Mouse (Mus musculus): ENCODE data around the gene Cblb. TPM values are rescaled to one million over a fixed set of nuclear protein-coding genes. Genes with fewer than 3 reads are reported as not detected.

Gene Cblb
- total RNA-seq, 1 experiment from 2014 or later: 32.5 TPM

- no peak for DNase-seq
Measured at GRCm38 (mm10) chr16:52038283-52038682, 7.3 kb downstream of the Cblb start.

- no peak for DNase-seq
Measured at GRCm38 (mm10) chr16:52038821-52039220, 7.8 kb downstream of the Cblb start.

DNA sequence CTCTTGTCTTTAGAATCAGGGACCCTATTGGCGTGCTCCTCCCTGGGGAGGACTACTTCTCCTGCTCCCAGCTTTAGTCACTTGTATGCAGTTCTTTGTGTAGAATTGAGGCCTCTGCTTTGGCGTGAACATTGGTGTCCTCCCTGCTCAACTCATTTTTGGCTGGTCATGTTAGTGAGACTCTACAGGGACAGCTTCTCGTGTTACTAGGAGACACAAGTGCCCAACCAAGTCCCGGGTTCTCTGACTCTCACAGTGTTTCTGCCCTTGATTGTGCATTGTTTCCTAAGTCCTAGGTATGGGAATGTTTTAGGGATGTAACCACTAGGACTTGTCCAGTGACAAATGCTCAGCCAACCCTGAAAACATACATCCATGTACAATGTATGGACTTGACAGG, 9.9 kb downstream of the Cblb start:
- no peak for DNase-seq

GRCm38 (mm10) chr16:52042667-52043379, 11.8 kb downstream of the Cblb start:
- no peak for DNase-seq

DNA sequence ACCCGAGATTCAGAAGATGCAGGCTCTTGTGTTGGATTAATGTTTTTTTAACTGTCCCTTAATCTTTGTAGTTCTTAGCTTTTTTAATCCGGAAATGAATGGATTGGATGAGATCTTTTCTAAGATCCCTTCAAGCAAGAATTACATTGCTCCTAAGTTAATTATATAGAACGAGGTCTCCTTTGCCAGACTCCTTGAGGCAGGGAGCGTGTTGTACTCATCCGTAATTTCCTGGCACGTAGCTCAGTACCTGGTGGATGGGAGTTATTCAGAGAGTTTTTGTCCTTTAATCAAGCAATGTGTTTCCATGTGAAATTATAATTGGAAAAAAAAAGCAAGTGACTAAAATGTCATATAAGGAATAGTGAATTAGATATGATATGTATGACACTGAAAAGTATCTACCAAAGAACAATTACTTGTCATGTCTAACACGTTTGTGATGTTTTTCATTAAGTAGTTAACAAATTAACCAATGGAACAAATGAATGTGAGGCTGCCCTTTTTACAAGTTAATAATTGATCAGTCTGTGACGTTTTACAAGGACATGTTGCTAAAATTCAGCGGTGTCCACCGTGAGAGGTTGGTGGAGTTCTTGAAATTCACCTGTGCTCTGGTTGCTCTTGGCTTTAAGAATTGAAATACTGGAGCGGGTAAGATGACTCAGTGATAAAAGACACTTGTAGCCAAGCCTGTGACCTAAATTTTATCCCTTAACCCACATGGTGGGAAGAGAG, 12.5 kb downstream of the Cblb start:
- DNase-seq: no peak

DNA sequence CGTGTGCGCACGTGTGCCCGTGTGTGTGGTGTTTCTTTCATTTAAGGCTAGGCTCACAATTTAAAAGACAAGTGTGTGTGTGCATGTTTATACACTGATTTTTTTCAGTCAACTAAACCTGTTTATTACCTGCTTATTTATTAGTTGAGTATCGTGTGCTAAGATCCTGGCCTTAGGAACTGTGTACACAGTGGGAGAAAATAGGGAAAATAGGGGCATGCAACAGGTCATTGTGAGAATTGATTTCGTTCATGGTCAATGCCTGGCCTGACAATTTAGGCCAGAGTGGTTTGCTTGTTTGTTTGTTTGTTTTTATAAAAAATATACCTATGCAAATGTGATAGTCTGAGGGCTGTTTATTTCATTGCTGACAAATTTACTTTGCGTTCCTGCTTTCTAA, 13.5 kb downstream of the Cblb start:
- no peak for DNase-seq

GRCm38 (mm10) chr16:52044985-52045384, 14.0 kb downstream of the Cblb start:
- DNase-seq: no peak

DNA sequence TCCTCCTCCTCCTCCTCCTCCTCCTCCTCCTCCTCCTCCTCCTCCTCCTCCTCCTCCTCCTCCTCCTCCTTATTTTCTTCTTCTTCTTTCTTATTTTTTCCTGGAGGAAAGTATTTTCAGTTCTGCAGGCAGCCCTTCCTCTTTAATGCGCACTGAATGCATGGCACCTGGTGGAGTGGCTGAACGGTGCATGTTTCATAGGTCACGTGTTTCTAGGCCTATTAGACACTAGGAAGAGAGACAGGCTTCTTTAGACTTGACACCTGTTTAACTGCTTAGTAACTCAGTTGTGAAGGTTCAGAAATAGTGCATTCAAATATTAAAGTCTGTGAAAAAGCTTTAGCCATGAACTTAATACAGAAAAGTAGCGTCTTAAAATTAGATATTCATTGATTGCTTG, 15.4 kb downstream of the Cblb start:
- DNase-seq: no peak

DNA sequence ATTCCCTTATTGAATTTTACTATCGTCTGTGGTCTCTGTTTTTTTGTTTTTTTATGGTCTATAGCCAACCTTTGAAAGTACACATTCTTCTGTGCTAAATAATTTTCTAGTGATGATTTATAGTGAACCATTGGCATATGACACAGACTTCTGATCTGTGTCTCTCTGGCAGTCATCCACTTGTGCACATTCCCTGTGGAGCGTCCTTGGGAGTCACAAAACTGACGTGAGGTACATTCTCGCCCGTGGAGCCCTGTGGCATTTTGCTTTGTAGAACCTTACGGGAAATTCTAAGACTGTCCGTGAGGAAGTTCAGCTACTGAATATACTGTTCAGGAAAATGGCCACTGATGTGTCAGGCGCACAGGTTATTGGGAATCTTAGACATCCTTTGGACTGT, 20.1 kb downstream of the Cblb start:
- DNase-seq: no peak

DNA sequence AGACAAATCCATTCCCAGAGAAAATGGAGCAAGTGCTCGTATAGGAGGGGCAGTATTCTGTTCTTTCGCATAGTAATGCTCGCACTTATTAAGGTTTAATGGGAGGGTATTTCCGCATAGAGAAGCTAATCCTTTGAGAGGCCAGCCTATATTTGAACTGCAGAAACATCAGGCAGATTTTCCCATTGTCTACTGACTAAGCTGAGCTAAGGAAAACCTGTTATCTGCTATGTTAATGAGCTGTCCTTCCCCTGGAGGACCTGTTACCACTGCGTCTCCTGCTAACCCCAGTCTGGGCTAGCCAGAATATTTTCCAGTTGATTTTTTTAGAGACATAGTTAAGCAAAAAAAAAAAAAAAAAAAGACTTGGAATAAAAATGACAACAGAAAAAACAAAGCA, 21.7 kb downstream of the Cblb start:
- DNase-seq: no peak

DNA sequence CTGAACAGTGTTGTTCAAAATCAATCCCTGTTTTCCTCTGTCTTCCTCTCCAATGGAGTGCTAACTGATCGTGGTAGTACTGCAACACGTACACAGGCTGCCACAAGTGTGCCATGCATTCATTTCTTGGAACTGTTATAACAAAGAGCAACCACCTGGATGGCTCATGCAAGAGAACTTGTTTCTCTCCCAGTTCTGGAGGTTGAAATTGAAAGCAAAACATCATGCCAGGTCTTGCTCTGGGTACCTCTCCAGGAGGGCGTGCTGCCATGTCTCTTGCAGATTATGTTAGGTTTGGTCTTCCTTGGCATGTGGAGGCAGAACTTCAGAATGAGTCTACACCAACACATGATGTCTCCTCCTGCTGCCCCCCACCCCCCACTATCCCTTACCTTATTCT, 24.2 kb downstream of the Cblb start:
- no peak for DNase-seq

DNA sequence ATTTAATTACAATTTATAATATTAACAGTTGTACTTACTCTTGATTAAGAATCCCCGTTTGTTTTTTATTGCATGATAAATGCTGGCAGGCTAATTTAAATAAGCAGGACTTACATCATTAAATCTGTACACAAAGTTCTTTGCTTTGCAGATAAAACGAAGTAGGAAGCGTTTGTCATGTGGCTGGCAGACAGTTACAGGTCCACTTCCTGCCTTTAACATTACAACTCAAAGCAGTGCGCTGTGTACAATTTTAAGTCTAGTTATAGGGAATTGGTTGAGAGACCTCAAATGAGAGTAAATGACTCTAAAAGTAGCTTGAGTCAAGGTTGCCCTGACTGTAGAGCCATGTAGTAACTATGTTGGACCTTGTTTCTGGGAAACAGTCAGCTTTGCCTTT, 25.1 kb downstream of the Cblb start:
- no peak for DNase-seq

DNA sequence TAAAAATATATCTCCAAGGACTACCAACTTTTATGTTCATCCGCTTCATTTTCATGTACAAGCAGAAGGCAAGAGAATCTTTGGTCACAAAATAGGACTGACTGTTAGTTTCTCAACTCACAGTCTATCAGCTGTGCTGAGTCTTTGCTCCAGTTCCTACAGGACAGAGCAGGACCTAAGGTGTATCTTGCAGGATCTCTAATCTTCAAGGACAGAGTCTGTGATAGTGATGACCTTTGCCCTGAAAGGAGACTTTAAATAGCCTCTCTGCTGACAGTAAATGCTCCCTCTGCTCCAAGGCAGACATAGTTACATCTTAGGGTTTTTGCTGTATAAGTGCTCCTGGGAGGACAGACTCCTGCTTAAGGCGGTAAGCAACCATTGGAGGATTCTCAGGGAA, 26.3 kb downstream of the Cblb start:
- DNase-seq: no peak

GRCm38 (mm10) chr16:52059535-52059934, 28.5 kb downstream of the Cblb start:
- no peak for DNase-seq

GRCm38 (mm10) chr16:52060100-52060719, 29.2 kb downstream of the Cblb start:
- DNase-seq: peak; percentile 51

DNA sequence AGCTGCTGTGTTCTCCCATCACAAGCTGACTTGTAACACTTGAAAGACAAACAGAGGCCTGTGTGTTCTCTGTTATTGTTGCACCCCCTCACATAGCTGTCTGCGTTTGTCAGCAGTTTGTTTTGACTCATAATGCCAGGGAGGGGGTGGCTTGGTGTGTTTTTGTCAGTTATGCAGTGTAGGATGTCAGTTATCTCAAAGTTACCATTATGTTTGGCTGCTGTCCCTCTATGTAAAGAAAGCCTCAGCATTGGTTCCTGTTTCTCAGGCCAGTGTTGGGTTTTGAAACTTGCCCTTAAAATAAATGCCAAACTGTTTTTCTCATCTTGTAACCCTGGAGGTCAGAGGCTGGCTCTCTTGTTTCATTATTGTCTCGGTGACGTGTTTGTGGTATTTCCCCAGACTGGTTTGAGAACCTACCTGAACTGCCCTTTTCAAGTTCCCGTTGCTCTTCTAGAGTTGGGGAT, 30.0 kb downstream of the Cblb start:
- DNase-seq: no peak

- no peak for DNase-seq
Measured at GRCm38 (mm10) chr16:52064309-52065105, 33.5 kb downstream of the Cblb start.

DNA sequence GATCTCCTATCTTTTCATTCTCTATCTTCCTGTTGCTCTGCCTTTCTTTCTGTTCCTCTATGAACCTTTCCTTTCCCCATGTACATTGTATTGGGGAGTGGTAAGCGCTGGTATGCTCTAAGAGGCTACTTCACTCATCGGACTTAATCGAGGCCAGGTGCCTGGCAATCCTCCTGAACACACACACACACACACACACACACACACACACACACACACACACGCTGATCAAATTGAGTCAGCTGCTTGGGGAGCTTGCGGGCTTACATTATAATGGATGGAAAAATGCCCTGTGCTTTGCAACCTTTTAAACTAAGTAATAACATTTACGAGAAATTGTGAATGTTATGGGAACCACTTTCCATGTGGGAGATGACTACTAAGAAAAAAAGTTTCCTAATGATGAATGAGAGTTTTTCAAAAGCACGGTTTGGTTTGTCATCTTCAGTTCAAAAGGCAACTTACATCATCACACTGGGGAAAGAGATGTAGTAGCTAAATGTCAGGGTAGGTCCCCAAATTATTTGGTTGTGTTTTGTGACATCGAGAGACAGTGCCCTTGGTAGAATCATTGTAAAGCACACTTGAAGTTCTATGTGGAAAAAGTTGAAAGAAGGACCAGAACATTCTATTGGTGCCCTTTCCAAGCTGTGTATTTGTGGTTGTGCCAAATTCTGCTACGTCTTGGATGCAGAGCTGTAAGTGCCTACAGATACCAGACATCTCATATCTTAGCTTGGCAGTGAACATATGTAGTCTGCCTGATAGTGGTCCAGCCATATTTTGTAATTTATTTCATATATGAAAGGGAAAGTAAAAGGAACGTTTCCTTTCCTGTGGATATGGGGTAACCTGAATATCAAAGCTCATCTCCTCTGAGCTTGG, 36.8 kb downstream of the Cblb start:
- no peak for DNase-seq

DNA sequence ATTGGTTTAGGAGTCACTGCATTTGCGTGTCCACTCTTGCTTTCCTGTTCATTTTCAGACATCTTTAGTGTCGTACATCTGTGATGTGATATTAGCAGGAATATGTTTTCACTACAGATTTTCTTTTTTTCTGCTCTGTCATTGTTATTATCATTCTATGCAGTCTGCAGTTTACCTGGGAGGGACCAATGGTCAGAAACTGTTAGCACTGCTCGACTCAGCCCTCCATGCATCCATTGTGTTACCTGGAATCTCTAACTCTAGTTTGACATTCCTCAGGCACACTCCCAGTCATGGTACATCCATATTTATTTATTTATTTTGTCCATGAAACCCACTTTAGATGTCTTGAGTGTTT, 37.5 kb downstream of the Cblb start:
- no peak for DNase-seq

DNA sequence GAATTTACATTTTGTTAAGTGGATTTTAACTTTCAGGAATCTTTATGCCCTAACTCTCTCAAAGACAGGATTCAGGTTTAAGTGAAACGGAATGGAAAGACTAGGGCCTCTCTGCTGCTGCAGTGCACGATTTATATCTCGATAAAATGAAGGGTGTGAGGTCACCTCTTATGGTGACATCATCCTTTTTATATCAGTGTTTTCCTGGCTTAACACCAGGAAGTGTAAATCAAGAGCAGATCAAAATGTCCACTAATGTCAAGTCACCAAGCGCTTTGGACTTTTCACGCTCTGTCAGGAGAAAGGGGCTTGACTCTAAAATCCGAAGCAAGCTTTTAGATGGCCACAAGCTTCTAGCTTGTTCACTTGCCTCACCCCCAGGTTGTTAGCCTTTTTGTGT, 38.6 kb downstream of the Cblb start:
- no peak for DNase-seq

- DNase-seq: no peak
Measured at GRCm38 (mm10) chr16:52070128-52070527, 39.1 kb downstream of the Cblb start.

- no peak for DNase-seq
Measured at GRCm38 (mm10) chr16:52071290-52071689, 40.3 kb downstream of the Cblb start.

Measured in adrenal gland, postnatal 14 days (tissue).